Mouse (Mus musculus) heart, embryonic 12.5 days (tissue): ENCODE results near the gene Resp18. TPM values are rescaled to one million over a fixed set of nuclear protein-coding genes. Genes with fewer than 3 reads are reported as not detected.
A peak's percentile ranks its signal among the peaks of the same experiment; 100 is the strongest.

Experiments used
- ATAC-seq: fragments of 200-750 bp; cut with Nextera tagmentation; 2 replicates; pipeline ENCODE4 v1.8.0; 2017; ENCODE audit warnings: moderate TSS enrichment, moderate library complexity; ENCODE audit not compliant: insufficient number of reproducible peaks, low FRiP score
- H3K27ac ChIP-seq: fragments of 300-500 bp; sonication (generic); 2 replicates; pipeline ENCODE4 v1.5.1; 2016; ENCODE audit warnings: mild to moderate bottlenecking, moderate library complexity; ENCODE audit not compliant: poor library complexity, severe bottlenecking
- H3K27me3 ChIP-seq: fragments of 300-500 bp; sonication (generic); replicated peaks from 2 replicates; pipeline ENCODE4 v1.6.1; 2016; ENCODE audit warnings: mild to moderate bottlenecking, moderate library complexity
- H3K36me3 ChIP-seq: fragments of 300-500 bp; sonication (generic); 2 replicates; pipeline ENCODE4 v1.6.1; 2016; ENCODE audit warnings: mild to moderate bottlenecking, moderate library complexity
- H3K4me1 ChIP-seq: fragments of 300-500 bp; sonication (generic); replicated peaks from 2 replicates; pipeline ENCODE4 v1.6.1; 2016; ENCODE audit warnings: mild to moderate bottlenecking
- H3K4me2 ChIP-seq: fragments of 300-500 bp; sonication (generic); 2 replicates; pipeline ENCODE4 v1.6.1; 2016; ENCODE audit warnings: mild to moderate bottlenecking, moderate library complexity
- H3K4me3 ChIP-seq: fragments of 300-500 bp; sonication (generic); 2 replicates; pipeline ENCODE4 v1.5.1; 2016; ENCODE audit warnings: mild to moderate bottlenecking
- H3K9ac ChIP-seq: fragments of 300-500 bp; sonication (generic); 2 replicates; pipeline ENCODE4 v1.6.1; 2016; ENCODE audit warnings: mild to moderate bottlenecking, moderate library complexity
- H3K9me3 ChIP-seq: fragments of 300-500 bp; sonication (generic); replicated peaks from 2 replicates; pipeline ENCODE4 v1.6.1; 2016; ENCODE audit warnings: mild to moderate bottlenecking, moderate library complexity
- WGBS: fragments of 180-500 bp; shearing (Covaris S2); methylation state at CpG from one replicate; pipeline ENCODE4 v1.1.7; 2016; 5-methylcytosine and 5-hydroxymethylcytosine counted together
- polyA plus RNA-seq: library from polyadenylated mRNA; unstranded; fragments of >200 nt; fragmentation: Nextera tagmentation; extraction: Ambion mirVana; gene quantifications from 2 replicates; pipeline ENCODE4 v1.2.1, GENCODE M21; 2016

The Resp18 gene
- polyA plus RNA-seq, 1 experiment from 2014 or later = not detected

DNA sequence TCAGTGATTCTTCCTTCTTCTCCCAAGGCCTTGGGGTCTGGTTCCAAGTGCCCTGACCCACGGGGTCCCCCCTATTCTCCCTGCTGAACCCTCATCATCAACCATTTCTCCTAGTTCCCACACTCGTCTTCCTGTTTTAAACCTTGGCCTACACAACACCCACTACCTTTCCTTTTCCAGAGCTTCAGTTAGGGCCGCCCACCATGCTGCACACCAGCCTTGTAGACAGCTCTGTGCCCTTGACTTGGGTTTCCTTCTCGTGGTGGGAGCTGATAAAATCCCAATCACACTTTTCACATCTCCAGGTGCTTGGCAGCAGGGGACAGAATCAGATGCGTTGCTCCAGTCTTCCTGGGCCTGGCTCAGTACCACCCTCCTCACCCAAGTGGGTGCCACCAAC is 16.1 kb upstream of the Resp18 start:
- no peak for ATAC-seq

DNA sequence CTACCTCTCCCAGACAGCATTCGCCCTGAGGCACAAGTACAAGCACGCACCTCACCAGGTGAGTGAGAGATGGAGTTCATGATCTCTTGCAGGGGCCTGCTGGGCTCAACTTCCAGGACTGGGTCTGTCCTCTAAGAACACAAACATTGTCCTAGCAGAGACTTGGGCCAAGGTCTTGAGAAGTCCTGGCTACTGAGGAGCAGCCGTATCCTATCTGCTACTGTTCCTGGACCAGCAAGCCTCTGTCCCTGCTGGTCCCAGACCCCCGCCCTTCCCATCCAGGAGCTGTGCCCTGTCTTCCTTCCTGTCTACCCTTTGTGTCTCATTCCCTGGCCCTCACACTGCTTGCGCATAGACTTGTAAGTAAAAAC is 15.1 kb upstream of the Resp18 start:
- H3K27me3 ChIP-seq = 0 out of 2 replicates have a peak, but pooled peaks cover 5% of the 10 kb centered on the region
- H3K9me3 ChIP-seq = no peaks in the 10 kb centered on the region
- H3K4me1 ChIP-seq = peaks cover 22% of the 10 kb centered on the region
- no peaks in the 10 kb centered on the region for H3K36me3 ChIP-seq
- no peak for ATAC-seq
- H3K9ac ChIP-seq = no peak overlapping the region
- no peak overlapping the region for H3K4me3 ChIP-seq
- WGBS = 70% methylated on average over 5 of the region's 5 CpGs
- peak overlapping the region; percentile 46; the same call in 1 of the 2 replicates for H3K27ac ChIP-seq
- H3K4me2 ChIP-seq = no peak overlapping the region

More for the DNA sequence above, 16.1 kb upstream of the Resp18 start:
- no peak overlapping the region for H3K9ac ChIP-seq
- no peaks in the 10 kb centered on the region for H3K27me3 ChIP-seq
- H3K27ac ChIP-seq = no peak overlapping the region
- no peaks in the 10 kb centered on the region for H3K36me3 ChIP-seq
- no peak overlapping the region for H3K4me2 ChIP-seq
- 75% methylated on average over 5 of the region's 5 CpGs for WGBS
- no peaks in the 10 kb centered on the region for H3K9me3 ChIP-seq
- H3K4me1 ChIP-seq = peaks cover 28% of the 10 kb centered on the region
- no peak overlapping the region for H3K4me3 ChIP-seq

GRCm38 (mm10) chr1:75292476-75293330 is 14.5 kb upstream of the Resp18 start:
- Histone ChIP-seq H3K27ac (peak overlapping the region; percentile 46), H3K4me3 (no peak overlapping the region), H3K4me1 (peaks cover 22% of the 10 kb centered on the region), H3K9ac (no peak overlapping the region), H3K4me2 (peak overlapping the region; percentile 25; the same call in 1 of the 2 replicates), H3K27me3 (0 out of 2 replicates have a peak, but pooled peaks cover 10% of the 10 kb centered on the region), H3K36me3 (no peaks in the 10 kb centered on the region), H3K9me3 (no peaks in the 10 kb centered on the region)
- 23% methylated on average over 12 of the region's 12 CpGs for WGBS
- ATAC-seq = peak; percentile 53; the same call in 1 of the 2 replicates

- H3K27me3 ChIP-seq = 0 out of 2 replicates have a peak, but pooled peaks cover 10% of the 10 kb centered on the region
- ATAC-seq = no peak
- no peak overlapping the region for H3K9ac ChIP-seq
- WGBS = 80% methylated on average over 8 of the region's 8 CpGs
- no peaks in the 10 kb centered on the region for H3K9me3 ChIP-seq
- no peak overlapping the region for H3K27ac ChIP-seq
- H3K4me2 ChIP-seq = no peak overlapping the region
- H3K4me3 ChIP-seq = no peak overlapping the region
- peaks cover 22% of the 10 kb centered on the region for H3K4me1 ChIP-seq
- no peaks in the 10 kb centered on the region for H3K36me3 ChIP-seq
Observed at GRCm38 (mm10) chr1:75291321-75291720, 13.1 kb upstream of the Resp18 start.

DNA sequence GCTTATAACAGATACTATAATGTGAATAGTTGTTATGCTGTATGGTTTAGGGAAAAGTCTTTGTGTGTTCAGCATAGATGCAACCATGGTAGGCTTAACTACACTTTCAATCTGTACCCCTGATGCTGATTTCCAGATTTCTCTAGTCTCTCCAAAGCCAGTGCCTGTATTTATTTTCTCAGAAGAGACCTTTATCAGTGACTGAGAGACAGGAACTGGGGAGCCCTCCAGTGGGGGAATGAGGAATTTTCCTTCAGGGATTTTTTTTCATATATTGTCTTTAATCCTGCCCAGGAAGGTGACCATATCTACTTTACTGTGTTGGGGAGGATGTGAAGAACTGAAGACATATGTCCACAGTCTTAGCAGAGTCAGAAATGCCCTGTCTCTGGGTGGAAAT is 12.4 kb upstream of the Resp18 start:
- no peak overlapping the region for H3K4me3 ChIP-seq
- H3K4me1 ChIP-seq = peaks cover 22% of the 10 kb centered on the region
- H3K9me3 ChIP-seq = no peaks in the 10 kb centered on the region
- no peak overlapping the region for H3K4me2 ChIP-seq
- H3K27ac ChIP-seq = no peak overlapping the region
- 0 out of 2 replicates have a peak, but pooled peaks cover 10% of the 10 kb centered on the region for H3K27me3 ChIP-seq
- no peak overlapping the region for H3K9ac ChIP-seq
- no peak for ATAC-seq
- no peaks in the 10 kb centered on the region for H3K36me3 ChIP-seq

- Histone ChIP-seq H3K4me3 (no peak overlapping the region), H3K27ac (no peak overlapping the region), H3K9me3 (no peaks in the 10 kb centered on the region), H3K36me3 (no peaks in the 10 kb centered on the region), H3K9ac (no peak overlapping the region), H3K27me3 (0 out of 2 replicates have a peak, but pooled peaks cover 10% of the 10 kb centered on the region), H3K4me1 (peaks cover 22% of the 10 kb centered on the region), H3K4me2 (no peak overlapping the region)
- 60% methylated on average over 8 of the region's 8 CpGs for WGBS
- no peak for ATAC-seq
Observed at GRCm38 (mm10) chr1:75289888-75290431, 11.7 kb upstream of the Resp18 start.

DNA sequence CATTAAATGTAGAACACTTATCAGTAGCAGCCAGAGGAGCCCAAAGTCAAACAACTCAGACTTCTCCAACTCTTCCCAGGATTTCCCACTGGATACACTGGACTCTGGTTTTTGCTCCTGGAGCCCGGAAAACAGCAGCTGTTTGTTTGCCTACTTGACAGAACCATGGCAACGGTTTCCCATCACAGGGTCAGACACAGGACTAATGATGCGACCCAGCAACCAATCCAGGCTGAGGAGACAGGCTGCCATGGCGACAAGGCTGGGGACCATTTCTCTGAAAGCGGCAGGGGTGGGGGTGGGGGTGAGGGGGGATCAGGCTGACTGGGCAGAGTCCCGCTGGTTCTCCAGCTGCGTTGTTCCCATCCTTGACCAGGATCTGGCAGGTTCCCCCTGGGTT is 11.2 kb upstream of the Resp18 start:
- ATAC-seq = no peak
- 20% methylated on average over 7 of the region's 7 CpGs for WGBS

DNA sequence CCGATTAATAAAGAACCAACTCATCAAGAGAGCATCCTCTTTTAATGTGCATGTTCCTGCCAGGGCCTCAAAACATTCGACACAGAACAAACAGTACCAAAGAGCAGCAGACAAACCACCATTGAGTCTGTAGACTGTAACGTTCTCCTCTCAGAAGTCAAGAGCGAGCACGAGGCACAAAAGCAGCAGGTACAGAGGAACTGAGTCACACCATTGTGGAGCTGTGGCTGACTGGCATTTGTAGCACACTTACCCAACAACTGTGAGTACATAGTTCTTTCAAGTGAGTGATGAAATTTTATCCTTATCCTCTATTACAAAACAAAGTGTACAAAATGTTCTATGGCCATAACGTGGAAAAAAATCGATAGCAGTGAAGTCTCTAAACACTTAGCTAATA is 6.7 kb upstream of the Resp18 start:
- Histone ChIP-seq H3K4me1 (no peaks in the 10 kb centered on the region), H3K4me2 (no peak overlapping the region), H3K36me3 (no peaks in the 10 kb centered on the region), H3K27ac (no peak overlapping the region), H3K27me3 (0 out of 2 replicates have a peak, but pooled peaks cover 14% of the 10 kb centered on the region), H3K9me3 (peaks cover 6% of the 10 kb centered on the region), H3K4me3 (no peak overlapping the region), H3K9ac (no peak overlapping the region)
- WGBS = 76% methylated on average over 7 of the region's 7 CpGs
- no peak for ATAC-seq

More for the DNA sequence above, 11.2 kb upstream of the Resp18 start:
- H3K27me3 ChIP-seq = 0 out of 2 replicates have a peak, but pooled peaks cover 10% of the 10 kb centered on the region
- H3K9ac ChIP-seq = no peak overlapping the region
- H3K4me2 ChIP-seq = no peak overlapping the region
- no peak overlapping the region for H3K4me3 ChIP-seq
- no peak overlapping the region for H3K27ac ChIP-seq
- H3K9me3 ChIP-seq = no peaks in the 10 kb centered on the region; the same call in 1 of the 2 replicates
- H3K4me1 ChIP-seq = peaks cover 22% of the 10 kb centered on the region
- no peaks in the 10 kb centered on the region for H3K36me3 ChIP-seq

DNA sequence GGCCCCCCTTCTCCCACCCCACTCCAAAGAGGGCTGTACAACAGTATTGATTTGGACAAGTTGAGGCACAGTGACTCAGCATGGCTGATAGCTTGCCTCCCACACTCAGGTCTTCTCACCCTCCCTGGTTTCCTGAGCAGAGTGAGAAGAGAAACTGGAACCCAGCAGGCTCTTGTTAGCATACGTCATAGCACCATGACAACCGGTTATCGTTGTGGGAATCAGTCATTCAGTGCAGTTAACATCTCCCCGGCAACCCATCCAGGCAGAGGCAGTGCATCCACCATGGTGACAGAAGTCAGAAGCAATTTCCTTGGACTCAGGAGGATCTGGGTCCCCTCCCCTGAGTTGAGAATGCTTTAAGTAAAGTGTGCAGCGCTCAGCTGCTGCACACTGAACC is 4.8 kb upstream of the Resp18 start:
- 70% methylated on average over 5 of the region's 5 CpGs for WGBS
- no peak overlapping the region for H3K4me2 ChIP-seq
- no peaks in the 10 kb centered on the region for H3K36me3 ChIP-seq
- no peak overlapping the region for H3K9ac ChIP-seq
- H3K4me3 ChIP-seq = no peak overlapping the region
- H3K9me3 ChIP-seq = peaks cover 6% of the 10 kb centered on the region
- no peaks in the 10 kb centered on the region for H3K4me1 ChIP-seq
- ATAC-seq = no peak
- H3K27ac ChIP-seq = no peak overlapping the region
- H3K27me3 ChIP-seq = peaks cover 19% of the 10 kb centered on the region

DNA sequence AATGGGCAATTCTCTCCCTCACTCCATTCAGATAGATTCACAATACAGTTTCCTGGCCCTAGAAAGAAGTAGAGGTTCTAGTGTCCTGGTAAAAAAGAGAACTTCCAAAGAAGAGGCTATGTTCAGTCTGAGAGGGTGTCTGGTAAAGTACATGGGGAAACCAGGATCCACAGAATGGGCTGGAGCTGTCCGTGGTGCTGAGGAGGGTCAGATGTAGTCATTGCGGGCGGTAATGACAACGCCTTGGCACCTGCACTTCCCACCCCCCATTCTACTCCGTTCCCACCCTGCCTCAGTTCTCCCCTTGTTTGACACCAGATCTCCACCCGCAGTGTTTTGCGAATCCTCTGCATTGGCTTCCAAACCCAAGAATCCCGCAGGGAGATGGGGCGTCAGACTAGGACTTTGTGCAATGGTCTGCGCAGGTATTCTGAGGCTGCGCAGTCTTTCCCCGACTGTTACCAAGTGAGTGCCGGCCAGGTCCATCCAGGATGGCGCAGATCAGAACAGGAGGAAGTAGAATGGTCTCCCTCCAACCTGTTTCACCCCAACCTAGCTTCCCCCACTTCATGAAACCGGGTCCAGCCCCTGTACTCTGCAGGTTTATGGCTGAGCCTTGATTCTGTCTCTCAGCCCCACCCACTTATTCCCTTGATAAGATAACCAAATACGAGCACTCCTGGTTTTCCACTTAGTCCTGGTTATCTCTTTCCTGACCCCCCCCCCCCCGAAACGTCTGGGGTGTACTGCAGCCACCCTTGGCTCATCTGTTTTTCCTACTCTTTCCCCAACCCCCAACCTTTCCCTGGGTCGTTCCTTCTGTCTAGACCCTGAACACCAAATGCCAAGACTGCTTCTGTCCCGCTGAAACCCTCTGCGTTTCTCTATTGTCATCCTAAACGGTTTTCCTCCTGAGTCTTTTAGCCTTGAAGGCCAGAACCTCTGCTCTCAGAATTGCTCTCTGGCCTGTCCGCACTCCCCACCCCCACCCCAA is 723 bp downstream of the Resp18 start:
- Histone ChIP-seq H3K36me3 (no peaks in the 10 kb centered on the region), H3K4me3 (no peak overlapping the region), H3K4me2 (no peak overlapping the region), H3K27ac (no peak overlapping the region), H3K27me3 (peaks cover 45% of the 10 kb centered on the region), H3K4me1 (no peaks in the 10 kb centered on the region), H3K9ac (no peak overlapping the region), H3K9me3 (peaks cover 6% of the 10 kb centered on the region)
- 7% methylated on average over 23 of the region's 23 CpGs for WGBS
- no peak for ATAC-seq
